Mouse (Mus musculus) brain, embryonic 14.5 days (tissue): Measurements from ENCODE around the gene Fam214b.

Source experiments
- CTCF ChIP-seq: fragments of 200-500 bp; IDR thresholded peaks from 2 replicates; pipeline ENCODE4 v1.5.1; 2012; ENCODE audit warnings: inconsistent platforms, mild to moderate bottlenecking, moderate library complexity, borderline replicate concordance; ENCODE audit not compliant: insufficient read depth, insufficient read length; ENCODE audit errors: extremely low read depth
- POLR2A ChIP-seq: fragments of 200-500 bp; IDR thresholded peaks from 2 replicates; pipeline ENCODE4 v1.6.1; 2012; ENCODE audit warnings: mild to moderate bottlenecking, inconsistent platforms, borderline replicate concordance; ENCODE audit not compliant: poor library complexity, insufficient read depth, insufficient read length, severe bottlenecking; ENCODE audit errors: extremely low read depth

DNA sequence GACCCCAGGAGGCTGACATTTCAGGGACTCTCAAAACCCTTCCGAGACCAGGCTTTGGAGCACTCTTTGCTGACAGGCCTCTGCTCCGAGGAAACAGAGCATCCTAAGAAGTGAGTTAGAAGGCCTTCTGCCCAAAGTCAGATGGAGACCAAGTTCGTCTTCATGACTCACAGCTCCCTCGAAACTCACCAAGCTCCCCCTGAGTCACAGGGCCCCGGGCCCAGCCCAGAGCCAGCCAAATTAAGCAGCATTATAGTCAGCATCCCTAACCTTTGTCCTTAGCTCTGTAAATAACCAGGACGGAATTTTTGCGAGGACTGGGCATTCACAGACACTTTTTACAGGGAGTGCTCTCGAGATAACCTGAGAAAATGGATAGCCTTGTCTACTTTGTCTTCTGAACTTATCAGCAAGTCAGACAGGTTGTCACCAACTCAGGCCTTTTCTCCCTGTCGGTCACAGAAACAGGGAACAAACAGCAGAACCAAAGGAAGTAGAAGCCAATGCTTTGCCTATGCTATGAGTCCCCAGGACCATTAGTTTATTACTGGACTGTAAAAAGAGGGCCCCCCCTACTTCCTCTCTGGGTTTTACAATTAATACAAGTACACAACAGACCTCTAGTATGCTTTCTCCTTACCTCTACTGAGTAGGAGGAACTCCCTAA is 5.0 kb downstream of the Fam214b start:
- TF ChIP-seq CTCF (no peak), POLR2A (no peak)
